Mouse (Mus musculus) neutrophil, adult 5-6 weeks (primary cell): Measurements from ENCODE around the gene AI481877. TPM values are rescaled to one million over a fixed set of nuclear protein-coding genes. Genes with fewer than 3 reads are reported as not detected.

Experiments
- ATAC-seq: fragments of 151-379, 151-347 bp; 2 replicates; pipeline ENCODE4 v1.8.0; 2017; ENCODE audit warnings: mild to moderate bottlenecking, moderate TSS enrichment; ENCODE audit not compliant: insufficient number of reproducible peaks, poor library complexity, low FRiP score, severe bottlenecking; ENCODE audit errors: extremely low read depth
- total RNA-seq: library from RNA; stranded (forward); fragments of 200-1000 nt; gene quantifications from 2 replicates; pipeline ENCODE4 v1.2.3, GENCODE M21; 2017

AI481877 gene
- total RNA-seq, 1 experiment from 2014 or later, result not detected

DNA sequence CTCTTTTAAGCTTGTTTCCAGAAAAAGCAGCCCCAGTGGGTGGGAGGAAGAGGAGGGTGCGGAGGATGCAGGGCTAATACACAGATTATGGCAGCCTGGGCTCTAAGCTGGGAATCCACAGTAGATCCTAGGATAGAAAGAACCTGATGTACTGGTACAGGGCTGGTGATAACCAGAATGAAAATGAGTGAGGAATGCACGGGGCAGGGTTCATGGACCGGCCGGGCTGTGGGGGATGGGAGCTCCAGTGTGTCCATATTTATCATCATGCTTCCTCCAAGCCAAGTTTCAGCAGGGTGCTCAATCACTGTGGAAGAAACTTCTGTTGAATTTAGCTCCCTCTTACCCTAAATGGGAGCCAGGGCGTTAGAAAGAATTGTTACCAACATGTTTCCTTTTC is 141.7 kb downstream of the AI481877 start:
- no peak for ATAC-seq

DNA sequence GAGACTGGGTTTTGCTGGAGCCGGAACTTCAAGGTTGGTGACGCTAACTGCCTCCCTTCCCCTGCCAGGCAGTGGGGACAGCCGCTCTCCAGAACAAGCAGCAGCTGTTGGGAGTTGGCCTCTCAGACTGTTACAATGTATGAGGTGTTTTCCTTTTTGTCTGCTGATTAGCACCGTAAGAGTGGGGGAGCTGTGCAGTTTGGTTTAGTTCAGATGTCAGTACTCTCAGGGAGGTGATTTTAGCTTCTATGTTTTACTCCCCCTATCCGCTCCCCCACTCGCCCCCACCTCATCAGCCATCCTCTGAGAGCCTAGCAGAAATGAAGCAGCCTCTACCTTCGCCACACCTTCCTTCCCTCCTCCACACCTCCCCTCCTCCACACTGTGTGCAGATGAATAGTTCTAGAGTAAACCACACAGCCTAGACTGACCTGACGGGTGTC is 143.5 kb downstream of the AI481877 start:
- ATAC-seq, result no peak

DNA sequence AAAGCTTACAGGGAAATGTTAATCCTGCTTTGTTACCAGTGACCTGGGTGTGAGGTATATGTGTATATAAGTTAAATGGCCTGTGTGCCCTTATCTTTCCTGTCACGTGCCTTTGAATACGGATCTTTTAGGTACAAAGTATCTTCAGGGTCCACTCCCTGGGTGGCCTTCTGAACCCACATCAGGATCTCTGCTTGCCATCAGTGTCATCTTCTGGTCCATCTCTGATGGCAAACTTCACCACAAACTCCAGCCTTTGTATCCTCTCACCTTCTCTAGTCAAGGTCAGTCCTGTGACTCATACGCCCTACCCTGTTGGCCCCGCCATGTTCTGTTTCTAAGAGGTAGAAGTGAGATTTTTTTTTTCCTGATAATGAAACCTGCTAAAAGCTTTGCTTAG is 144.0 kb downstream of the AI481877 start, which contains the start of gene Dnajc25:
Gene Dnajc25 (plus strand): TSS at position 301 of the 400 bp plus-strand sequence.
- no peak for ATAC-seq

Other genes starting within 250 kb of the AI481877 start
- 62.5 and 75.9 TPM in 2 replicates for gene Ecpas, start 226.2 kb downstream of the AI481877 start, total RNA-seq
- gene Zkscan16, start 195.4 kb downstream of the AI481877 start, total RNA-seq, result 0.74 and 0.81 TPM in 2 replicates
- gene Ptgr1, start 151.9 kb downstream of the AI481877 start, total RNA-seq, result 0.47 and 0.61 TPM in 2 replicates
- gene Dnajc25, start 143.9 kb downstream of the AI481877 start, total RNA-seq, result 6.6 and 8.6 TPM in 2 replicates
- not detected in 2 replicates for gene Gm20503, start 135.8 kb downstream of the AI481877 start, total RNA-seq
- 48.6 and 51.3 TPM in 2 replicates for gene Gng10, start 103.9 kb downstream of the AI481877 start, total RNA-seq
- gene Ugcg, start 50.3 kb upstream of the AI481877 start, total RNA-seq, result 105 and 120 TPM in 2 replicates